Mouse (Mus musculus) neural tube, embryonic 11.5 days (tissue): ENCODE measurements around the gene Gad2. TPM values are rescaled to one million over a fixed set of nuclear protein-coding genes. Genes with fewer than 3 reads are reported as not detected.

Experiments used
- ATAC-seq: fragments of 200-750 bp; cut with Nextera tagmentation; 2 replicates; pipeline ENCODE4 v1.8.0; 2017; ENCODE audit warnings: moderate number of reproducible peaks, mild to moderate bottlenecking, moderate TSS enrichment, moderate library complexity; ENCODE audit not compliant: insufficient read depth, low FRiP score, low TSS enrichment
- DNase-seq: peaks from one replicate; pipeline ENCODE4 v3.0.0-alpha.2; 2015; ENCODE audit warnings: low spot score
- H3K27ac ChIP-seq: fragments of 300-500 bp; sonication (generic); 2 replicates; pipeline ENCODE4 v1.5.1; 2014; ENCODE audit warnings: low read depth, mild to moderate bottlenecking, low read length
- H3K27me3 ChIP-seq: fragments of 300-500 bp; sonication (generic); 2 replicates; pipeline ENCODE4 v1.6.1; 2014; ENCODE audit warnings: mild to moderate bottlenecking, low read length, mixed read lengths; ENCODE audit not compliant: control insufficient read depth, insufficient read depth
- H3K36me3 ChIP-seq: fragments of 300-500 bp; sonication (generic); 2 replicates; pipeline ENCODE4 v1.6.1; 2014; ENCODE audit warnings: mild to moderate bottlenecking, low read length, moderate library complexity, mixed read lengths; ENCODE audit not compliant: control insufficient read depth, insufficient read depth
- H3K4me1 ChIP-seq: fragments of 300-500 bp; sonication (generic); 2 replicates; pipeline ENCODE4 v1.6.1; 2014; ENCODE audit warnings: low read length, mixed read lengths; ENCODE audit not compliant: control insufficient read depth, insufficient read depth
- H3K4me2 ChIP-seq: fragments of 300-500 bp; sonication (generic); 2 replicates; pipeline ENCODE4 v1.6.1; 2014; ENCODE audit warnings: low read depth, mild to moderate bottlenecking, moderate library complexity
- H3K4me3 ChIP-seq: fragments of 300-500 bp; sonication (generic); 2 replicates; pipeline ENCODE4 v1.5.1; 2014; ENCODE audit warnings: low read depth, low read length
- H3K9ac ChIP-seq: fragments of 300-500 bp; sonication (generic); 2 replicates; pipeline ENCODE4 v1.6.1; 2014; ENCODE audit warnings: mild to moderate bottlenecking, low read length
- H3K9me3 ChIP-seq: fragments of 300-500 bp; sonication (generic); 2 replicates; pipeline ENCODE4 v1.6.1; 2016; ENCODE audit warnings: low read length; ENCODE audit not compliant: control insufficient read depth
- WGBS: fragments of 180-500 bp; shearing (Covaris S2); extraction: QIAGEN DNeasy Blood & Tissue Kit; methylation state at CpG from one replicate; pipeline ENCODE4 v1.1.7; 2014; 5-methylcytosine and 5-hydroxymethylcytosine counted together
- polyA plus RNA-seq: library from polyadenylated mRNA; unstranded; fragments of >200 nt; fragmentation: Nextera tagmentation; extraction: Ambion mirVana; gene quantifications from 2 replicates; pipeline ENCODE4 v1.2.1, GENCODE M21; 2014

Gene Gad2
- polyA plus RNA-seq, 1 experiment from 2014 or later, result 9.5 TPM

GRCm38 (mm10) chr2:22679944-22680343 is 57.9 kb downstream of the Gad2 start:
- H3K4me3 ChIP-seq, result no peak overlapping the region
- H3K36me3 ChIP-seq, result no peaks in the 10 kb centered on the region
- DNase-seq (no peak), ATAC-seq (no peak)
- no peaks in the 10 kb centered on the region for H3K4me1 ChIP-seq
- no peak overlapping the region for H3K4me2 ChIP-seq
- WGBS, result 79% methylated on average over 4 of the region's 4 CpGs
- H3K27me3 ChIP-seq, result no peaks in the 10 kb centered on the region
- H3K9me3 ChIP-seq, result no peaks in the 10 kb centered on the region
- H3K9ac ChIP-seq, result no peak overlapping the region
- H3K27ac ChIP-seq, result no peak overlapping the region

GRCm38 (mm10) chr2:22689969-22690368 is 68.0 kb downstream of the Gad2 start:
- no peak for DNase-seq
- no peak overlapping the region for H3K4me3 ChIP-seq
- no peak overlapping the region for H3K9ac ChIP-seq
- WGBS, result 79% methylated on average over 7 of the region's 7 CpGs
- H3K9me3 ChIP-seq, result no peaks in the 10 kb centered on the region
- no peaks in the 10 kb centered on the region for H3K36me3 ChIP-seq
- no peaks in the 10 kb centered on the region for H3K27me3 ChIP-seq
- no peak overlapping the region for H3K4me2 ChIP-seq
- H3K27ac ChIP-seq, result no peak overlapping the region
- no peak for ATAC-seq
- H3K4me1 ChIP-seq, result no peaks in the 10 kb centered on the region

DNA sequence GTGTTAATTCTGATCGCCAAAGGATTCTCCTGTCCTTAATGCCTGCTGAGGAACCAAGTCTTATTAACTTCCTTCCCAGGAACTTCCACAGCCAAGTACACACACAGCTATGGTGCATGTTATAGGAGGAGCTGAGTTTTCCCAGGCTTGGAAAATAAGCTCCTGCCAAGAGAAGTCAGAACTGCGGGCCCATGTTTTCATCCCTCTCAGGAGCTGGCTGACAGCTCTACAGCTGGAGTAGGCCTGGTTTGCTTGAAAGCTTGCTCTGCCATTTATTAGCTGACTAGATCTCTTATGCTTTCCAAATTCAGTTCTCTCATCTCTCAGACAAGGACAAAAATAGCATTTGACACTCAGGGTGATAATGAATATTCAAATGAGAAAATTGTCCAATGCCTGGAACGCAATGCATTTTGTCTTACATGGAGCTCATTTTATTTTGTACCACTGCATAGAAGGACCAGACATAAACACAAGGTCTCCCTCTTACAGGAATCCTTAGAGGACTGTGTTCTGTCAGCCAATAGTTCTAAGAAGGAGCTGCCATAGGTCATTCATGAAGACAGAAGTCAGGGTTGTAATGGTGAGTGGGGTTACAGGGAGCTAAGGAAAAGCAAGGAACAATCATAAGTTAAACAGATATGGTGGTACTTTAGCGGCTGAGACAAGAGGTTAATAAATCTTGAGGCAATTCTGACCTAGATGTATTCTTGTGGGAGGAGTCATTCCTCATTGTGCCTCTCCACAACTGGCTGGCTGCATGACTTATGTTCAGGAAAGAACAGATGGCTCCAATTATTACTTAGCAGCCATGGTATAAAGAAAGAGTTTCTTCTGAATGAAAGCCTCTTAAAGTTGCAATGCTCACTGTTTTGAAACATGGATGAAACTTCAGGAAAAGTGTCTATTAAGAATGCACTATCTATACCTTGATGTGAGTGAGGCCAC is 83.0 kb downstream of the Gad2 start:
- Histone ChIP-seq H3K27ac (peak overlapping the region; percentile 20; the same call in 1 of the 2 replicates), H3K9ac (no peak overlapping the region), H3K9me3 (no peaks in the 10 kb centered on the region), H3K36me3 (no peaks in the 10 kb centered on the region), H3K4me1 (no peaks in the 10 kb centered on the region), H3K4me2 (no peak overlapping the region), H3K27me3 (no peaks in the 10 kb centered on the region), H3K4me3 (no peak overlapping the region)
- 56% methylated on average over 4 of the region's 4 CpGs for WGBS
- DNase-seq (no peak), ATAC-seq (peak; percentile 40; the same call in 1 of the 2 replicates)

GRCm38 (mm10) chr2:22706233-22706632 is 84.2 kb downstream of the Gad2 start:
- Histone ChIP-seq H3K4me1 (no peaks in the 10 kb centered on the region), H3K9ac (no peak overlapping the region), H3K36me3 (no peaks in the 10 kb centered on the region), H3K9me3 (no peaks in the 10 kb centered on the region), H3K27ac (no peak overlapping the region), H3K4me2 (no peak overlapping the region), H3K27me3 (no peaks in the 10 kb centered on the region), H3K4me3 (no peak overlapping the region)
- WGBS, result 64% methylated on average over 3 of the region's 3 CpGs
- peak; percentile 72 for ATAC-seq
- peak; percentile 40 for DNase-seq

GRCm38 (mm10) chr2:22721522-22722470 is 99.8 kb downstream of the Gad2 start:
- no peaks in the 10 kb centered on the region for H3K4me1 ChIP-seq
- DNase-seq, result peak; percentile 44
- H3K9me3 ChIP-seq, result no peaks in the 10 kb centered on the region
- H3K4me3 ChIP-seq, result no peak overlapping the region
- no peak overlapping the region for H3K9ac ChIP-seq
- no peak overlapping the region for H3K4me2 ChIP-seq
- no peaks in the 10 kb centered on the region for H3K36me3 ChIP-seq
- WGBS, result 29% methylated on average over 8 of the region's 8 CpGs
- no peak overlapping the region for H3K27ac ChIP-seq
- ATAC-seq, result peak; percentile 75
- H3K27me3 ChIP-seq, result no peaks in the 10 kb centered on the region

DNA sequence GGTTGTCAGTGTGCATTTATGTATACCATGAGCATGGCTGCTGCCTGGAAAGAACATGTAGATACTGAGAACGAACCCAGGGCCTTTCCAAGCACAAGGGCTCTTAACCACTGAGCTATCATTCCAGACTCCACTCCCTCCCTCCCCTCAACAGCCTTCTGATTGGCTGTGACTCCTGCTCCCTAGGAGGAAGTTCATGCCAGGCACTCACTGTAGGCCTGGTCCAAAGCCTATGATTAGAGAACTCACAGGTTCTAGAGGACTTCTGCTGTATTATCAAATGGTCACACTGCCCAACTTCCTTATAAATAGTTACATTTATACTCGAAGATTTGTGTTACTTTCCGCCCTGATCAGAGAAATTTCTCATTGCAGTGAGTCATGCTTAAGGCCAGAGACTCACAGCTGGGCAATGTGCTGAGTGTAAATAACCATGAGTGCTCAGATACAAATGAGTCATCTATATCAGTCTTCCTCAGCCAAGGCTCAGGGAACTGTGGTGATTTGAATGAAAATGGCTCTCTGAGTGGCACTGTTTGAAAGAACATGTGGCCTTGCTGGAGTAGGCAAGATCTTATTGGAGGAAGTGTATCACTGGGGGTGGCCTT is 102.0 kb downstream of the Gad2 start:
- WGBS, result 78% methylated on average over 3 of the region's 3 CpGs
- H3K9me3 ChIP-seq, result no peaks in the 10 kb centered on the region

DNA sequence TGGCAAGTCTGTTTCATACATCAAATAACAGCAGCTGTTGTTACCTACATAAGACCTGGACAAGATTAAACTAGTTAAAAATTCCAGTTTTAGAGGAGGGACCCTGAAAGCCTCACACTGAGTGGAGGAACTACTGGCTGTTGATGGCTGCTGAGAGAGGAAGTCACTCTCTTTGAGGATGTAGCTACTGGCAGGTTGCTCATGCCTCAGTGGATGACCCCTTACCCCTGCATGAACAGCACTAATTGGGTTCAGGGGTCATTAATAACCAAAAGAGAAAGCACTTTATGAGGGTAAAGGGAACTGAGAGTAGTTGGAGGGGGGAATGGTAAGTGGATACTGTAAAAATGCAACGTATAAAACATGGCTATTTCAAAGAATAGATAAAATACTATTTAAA is 105.1 kb downstream of the Gad2 start:
- Histone ChIP-seq H3K27me3 (no peaks in the 10 kb centered on the region), H3K4me2 (no peak overlapping the region), H3K27ac (no peak overlapping the region), H3K9ac (no peak overlapping the region), H3K4me1 (no peaks in the 10 kb centered on the region), H3K36me3 (no peaks in the 10 kb centered on the region), H3K4me3 (no peak overlapping the region), H3K9me3 (no peaks in the 10 kb centered on the region)
- DNase-seq, result no peak
- no peak for ATAC-seq
- 97% methylated on average over 1 of the region's 1 CpGs for WGBS

More for the DNA sequence above, 102.0 kb downstream of the Gad2 start:
- H3K4me1 ChIP-seq, result no peaks in the 10 kb centered on the region
- no peak overlapping the region for H3K4me2 ChIP-seq
- H3K4me3 ChIP-seq, result no peak overlapping the region
- no peaks in the 10 kb centered on the region for H3K36me3 ChIP-seq
- DNase-seq (no peak), ATAC-seq (no peak)
- no peak overlapping the region for H3K27ac ChIP-seq
- H3K27me3 ChIP-seq, result no peaks in the 10 kb centered on the region
- H3K9ac ChIP-seq, result no peak overlapping the region

DNA sequence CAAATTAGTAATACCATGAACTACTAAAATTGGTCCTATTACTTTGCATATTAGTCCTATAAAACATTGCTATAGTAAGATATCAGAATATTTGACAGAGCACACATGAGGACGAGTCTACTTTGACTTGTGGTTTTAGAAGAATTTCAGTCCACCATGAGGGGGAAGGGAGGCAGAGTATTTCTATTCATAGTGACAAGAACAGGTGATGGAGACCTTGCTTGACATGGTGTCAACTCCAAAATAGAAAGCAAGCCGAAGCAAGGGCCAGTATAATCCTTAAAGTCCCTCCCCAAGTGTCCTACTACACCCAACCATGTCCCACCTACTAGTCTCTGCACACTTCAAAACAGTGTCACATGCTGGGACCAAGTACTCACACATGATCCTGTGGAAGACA is 114.1 kb downstream of the Gad2 start:
- Histone ChIP-seq H3K36me3 (no peaks in the 10 kb centered on the region), H3K27ac (no peak overlapping the region), H3K9me3 (no peaks in the 10 kb centered on the region), H3K27me3 (no peaks in the 10 kb centered on the region), H3K9ac (no peak overlapping the region), H3K4me1 (no peaks in the 10 kb centered on the region), H3K4me2 (no peak overlapping the region), H3K4me3 (no peak overlapping the region)
- WGBS, result 70% methylated on average over 2 of the region's 2 CpGs
- no peak for DNase-seq
- no peak for ATAC-seq
